Mouse (Mus musculus) T-helper 2 cell (primary cell): ENCODE results near the gene Rnf213.
"Not testable (repeated sequence)": the region's sequence is repeated elsewhere in the genome, so short reads cannot be mapped to it uniquely, and the experiment has no call there.

Experiments used
- in situ Hi-C: fragments of 300-600 bp; cut with MboI, MseI; formaldehyde crosslinking; loops from one replicate; pipeline ENCODE4 v1.15.1; 2025; ENCODE audit warnings: high pct_unique_total_duplicates

The Rnf213 gene

DNA sequence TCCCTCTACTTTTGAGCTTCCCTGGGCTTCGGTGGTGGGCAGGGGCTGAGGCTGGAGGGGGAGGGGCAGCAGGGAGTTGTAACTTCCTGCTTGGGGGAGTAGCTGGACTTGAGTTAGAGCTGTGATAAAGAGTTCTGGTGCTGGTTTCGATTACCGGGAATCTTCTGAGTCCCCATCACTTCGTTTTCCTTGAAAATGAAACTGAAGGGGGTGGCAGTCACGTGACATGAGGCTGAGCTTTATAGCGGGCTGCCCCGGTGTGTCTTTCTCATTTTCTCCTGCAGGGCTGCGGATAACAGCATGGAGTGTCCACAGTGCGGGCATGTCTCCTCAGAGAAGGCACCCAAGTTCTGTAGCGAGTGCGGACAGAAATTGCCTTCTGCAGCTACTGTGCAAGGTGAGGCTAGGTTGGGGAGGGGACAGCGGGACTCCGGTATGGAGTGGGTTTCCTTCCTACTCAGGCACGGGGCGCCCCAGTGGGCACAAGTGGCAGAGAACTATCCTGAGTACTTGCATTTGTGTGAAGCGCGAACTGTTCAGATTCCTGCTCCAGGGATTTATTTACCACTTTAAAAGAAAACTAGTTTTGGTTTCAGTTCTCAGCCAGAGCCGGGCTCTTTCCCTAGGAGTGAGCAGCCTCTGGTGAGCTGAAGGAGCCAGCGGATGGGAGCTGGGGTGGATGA is at the start of gene Rnf213:
TSS of gene Rnf213 (plus strand) at position 301 of the 683 bp plus-strand sequence.
- in situ Hi-C loops, result loop anchor here (5.0 kb wide), 1 partner anchor 36 kb away; the partner anchor contains the start of genes Sgsh and Slc26a11

GRCm38 (mm10) chr11:119344178-119344577 is 48.7 kb upstream of the Rnf213 start:
- in situ Hi-C loops, result no loop called here

DNA sequence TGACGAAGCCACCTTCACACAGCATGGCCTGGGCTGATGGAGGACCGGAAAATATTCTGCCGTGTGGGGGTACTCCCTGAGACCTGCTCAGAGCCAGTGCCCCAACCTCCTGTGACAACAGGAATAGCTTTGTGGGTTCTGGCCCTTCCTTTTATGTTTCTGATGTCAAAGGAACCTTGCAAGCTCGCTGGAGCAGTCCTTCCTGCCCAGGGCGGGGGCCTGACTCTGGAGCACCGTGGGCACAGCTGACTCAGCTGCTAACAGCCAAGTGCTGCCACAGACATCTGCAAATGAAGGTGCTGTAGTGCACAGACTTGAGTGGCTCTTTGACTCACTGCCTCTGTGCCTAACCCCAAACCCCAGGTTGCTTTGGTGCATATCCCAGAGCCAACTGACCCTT is 48.0 kb upstream of the Rnf213 start:
- in situ Hi-C loops, result no loop called here

DNA sequence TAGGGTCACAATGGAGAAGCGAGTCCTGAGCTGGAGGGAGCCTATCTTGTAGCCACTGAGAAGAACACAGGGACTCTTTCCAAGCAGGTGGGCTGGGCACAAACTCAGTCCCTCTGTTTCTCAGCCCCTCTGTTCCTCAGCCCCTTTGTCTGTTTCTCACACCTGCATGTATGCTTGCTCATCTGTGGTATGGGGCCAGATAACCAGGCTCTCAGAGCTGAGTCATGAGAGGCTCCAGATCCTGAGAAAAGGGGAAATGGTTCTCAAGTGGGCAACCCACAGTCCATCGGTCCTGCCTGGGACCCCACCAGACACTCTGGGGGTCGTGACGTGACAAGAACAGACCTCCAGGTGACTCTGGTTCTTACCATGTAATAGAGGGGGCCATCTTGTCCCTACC is 45.8 kb upstream of the Rnf213 start:
- in situ Hi-C loops, result no loop called here

- in situ Hi-C loops, result no loop called here
Measured at GRCm38 (mm10) chr11:119352113-119352512, 40.8 kb upstream of the Rnf213 start.

- in situ Hi-C loops, result no loop called here
Measured at GRCm38 (mm10) chr11:119353946-119354345, 39.0 kb upstream of the Rnf213 start.

DNA sequence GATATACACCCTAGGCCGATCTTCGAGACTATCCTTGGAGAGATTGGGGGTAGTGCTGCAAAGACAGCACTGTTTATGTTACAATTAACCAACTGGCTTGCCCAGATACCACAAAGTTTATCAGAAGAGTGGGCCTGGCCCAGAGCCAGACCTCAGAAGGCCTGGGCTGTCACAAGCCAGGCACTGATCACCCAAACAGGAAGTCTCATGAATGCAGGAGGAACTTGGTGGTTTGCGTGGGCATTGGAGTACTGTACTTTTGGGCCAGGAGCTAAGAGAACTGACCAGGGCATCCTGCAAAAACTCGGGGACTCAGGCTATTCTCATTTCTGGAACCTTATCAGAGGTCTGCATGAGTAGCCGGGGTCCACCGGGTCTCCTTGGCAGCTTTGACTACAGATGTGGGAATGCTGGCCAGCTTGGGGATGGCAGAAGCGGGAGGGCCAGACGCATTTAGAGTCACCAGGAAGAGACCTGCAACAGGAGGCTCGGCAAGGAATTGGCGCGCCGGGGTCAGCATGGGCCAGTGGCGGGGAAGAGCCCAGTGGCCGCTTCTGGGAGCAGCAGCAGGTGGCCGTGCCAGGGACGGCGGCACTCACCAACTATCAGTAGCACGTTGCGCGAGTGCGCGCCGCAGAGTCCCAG is 38.0 kb upstream of the Rnf213 start:
- in situ Hi-C loops, result loop anchor here (5.0 kb wide), 1 partner anchor 37 kb away; the partner anchor contains the start of gene Rnf213

DNA sequence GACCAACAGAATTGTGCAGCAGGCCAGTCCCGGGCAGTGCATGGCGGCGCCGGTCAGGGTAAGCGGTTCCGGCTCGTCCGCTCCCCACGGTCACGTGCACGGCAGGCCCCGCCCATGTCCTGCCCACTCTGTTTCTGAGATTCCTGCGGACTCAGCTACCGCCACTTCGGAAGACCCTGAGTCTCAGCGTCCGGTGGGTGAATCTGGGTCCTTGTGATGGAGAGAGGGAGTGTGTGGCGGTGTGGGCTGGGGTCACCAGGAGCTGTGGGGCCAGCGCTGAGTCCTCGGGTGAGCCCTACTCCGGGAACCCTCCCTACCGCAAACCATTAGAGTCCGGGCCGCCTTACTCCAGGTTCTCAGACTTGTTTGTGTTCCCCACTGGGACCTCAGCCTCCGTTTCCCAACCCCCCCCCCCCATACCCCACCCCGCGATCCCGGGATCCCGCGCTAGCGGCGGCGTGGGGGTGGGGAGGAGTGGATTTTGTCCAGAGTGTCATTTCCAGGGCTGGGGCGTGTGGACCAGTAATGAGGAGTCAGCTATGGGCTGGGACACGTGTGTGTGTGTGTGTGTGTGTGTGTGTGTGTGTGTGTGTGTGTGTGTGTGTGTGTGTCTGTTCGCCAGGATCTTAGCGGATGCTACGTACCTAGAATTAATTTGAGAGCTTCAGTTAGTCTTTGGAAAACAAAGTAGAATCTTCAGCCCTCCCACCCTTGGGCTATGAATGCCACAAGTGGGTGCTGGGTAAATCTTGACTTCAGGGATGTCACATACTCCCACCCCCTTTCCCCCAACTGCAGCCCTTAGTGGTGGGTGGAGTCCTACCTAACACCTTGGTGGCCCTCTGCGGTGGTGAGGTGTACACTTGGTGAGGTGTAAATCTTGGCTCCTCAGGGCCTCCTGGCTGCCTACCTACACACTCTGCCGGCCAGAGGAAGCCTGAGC is 37.2 kb upstream of the Rnf213 start, which contains the start of the genes Sgsh and Slc26a11:
TSS of gene Sgsh (minus strand) at position 94 of the 943 bp plus-strand sequence.
TSS of gene Slc26a11 (plus strand) at position 115 of the 943 bp plus-strand sequence.
- in situ Hi-C loops, result loop anchor here (5.0 kb wide), 1 partner anchor 37 kb away; the partner anchor contains the start of gene Rnf213

GRCm38 (mm10) chr11:119359089-119359488 is 33.8 kb upstream of the Rnf213 start:
- in situ Hi-C loops, result loop anchor here (5.0 kb wide), 1 partner anchor 33 kb away; the partner anchor contains the start of gene Rnf213

GRCm38 (mm10) chr11:119362769-119363533 is 29.9 kb upstream of the Rnf213 start:
- in situ Hi-C loops, result no loop called here

GRCm38 (mm10) chr11:119363534-119364145 is 29.3 kb upstream of the Rnf213 start:
- in situ Hi-C loops, result no loop called here

- in situ Hi-C loops, result no loop called here
Measured at GRCm38 (mm10) chr11:119375425-119375824, 17.5 kb upstream of the Rnf213 start.

DNA sequence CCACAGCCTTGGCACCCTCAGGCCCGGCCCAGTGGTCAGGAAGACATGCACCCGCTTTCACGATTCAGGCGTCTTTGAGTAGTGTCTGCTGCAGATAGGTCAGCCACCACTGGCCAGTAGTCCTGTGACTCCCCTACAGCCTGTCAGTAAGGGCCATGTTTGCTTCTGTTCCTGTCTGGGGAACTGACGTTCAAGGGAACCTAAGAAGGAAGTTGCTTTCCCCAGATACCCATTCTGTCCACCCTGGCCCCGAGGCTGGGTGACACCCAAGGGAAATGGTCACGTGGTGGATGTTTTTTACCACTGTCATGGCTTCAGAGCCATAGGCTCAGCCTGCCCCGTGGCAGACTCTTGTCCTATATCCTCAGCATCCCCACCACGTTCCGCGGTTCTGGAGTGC is 15.6 kb upstream of the Rnf213 start:
- in situ Hi-C loops, result no loop called here

DNA sequence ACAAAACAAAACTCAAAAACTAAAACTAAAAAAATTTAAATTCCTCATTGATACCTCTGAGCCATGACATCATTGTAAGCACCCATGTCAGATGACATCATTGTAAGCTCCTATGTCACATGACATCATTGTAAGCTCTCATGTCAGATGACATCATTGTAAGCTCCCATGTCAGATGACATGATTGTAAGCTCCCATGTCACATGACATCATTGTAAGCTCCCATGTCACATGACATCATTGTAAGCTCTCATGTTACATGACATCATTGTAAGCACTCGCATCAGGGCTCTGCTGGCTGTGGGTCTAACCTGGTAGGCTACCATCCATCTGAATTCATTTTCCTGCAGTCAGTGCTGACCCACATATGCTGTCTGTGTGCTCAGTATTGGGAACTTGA is 14.3 kb upstream of the Rnf213 start:
- in situ Hi-C loops, result no loop called here

- in situ Hi-C loops, result no loop called here
Measured at GRCm38 (mm10) chr11:119381631-119382337, 11.1 kb upstream of the Rnf213 start.

DNA sequence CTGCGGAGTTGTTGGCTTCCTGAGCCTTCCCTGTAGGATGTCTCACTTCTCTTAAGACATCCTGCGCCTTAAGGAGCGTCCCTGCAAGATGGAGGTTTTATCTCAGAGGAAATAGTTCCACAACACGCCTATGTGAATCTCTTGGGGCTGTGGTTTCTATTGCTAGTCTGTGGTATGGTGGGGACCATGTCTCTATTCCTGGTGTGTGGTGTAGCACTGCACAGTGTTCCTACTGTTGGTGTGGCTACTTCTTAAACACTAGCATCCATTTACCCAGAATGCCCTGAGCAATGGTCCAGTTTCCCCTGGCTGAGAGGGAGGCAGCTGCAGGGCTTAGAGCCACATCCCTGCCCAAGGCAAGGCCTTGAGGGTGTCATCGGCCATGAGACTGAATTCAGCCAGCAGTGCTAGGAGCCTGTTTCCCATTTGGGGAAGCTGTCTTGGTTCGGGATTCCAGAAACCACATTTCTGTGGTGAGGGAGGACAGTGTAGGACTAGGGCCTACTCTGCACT is 10.5 kb upstream of the Rnf213 start:
- in situ Hi-C loops, result no loop called here

GRCm38 (mm10) chr11:119384904-119385303 is 8.0 kb upstream of the Rnf213 start:
- in situ Hi-C loops, result no loop called here

DNA sequence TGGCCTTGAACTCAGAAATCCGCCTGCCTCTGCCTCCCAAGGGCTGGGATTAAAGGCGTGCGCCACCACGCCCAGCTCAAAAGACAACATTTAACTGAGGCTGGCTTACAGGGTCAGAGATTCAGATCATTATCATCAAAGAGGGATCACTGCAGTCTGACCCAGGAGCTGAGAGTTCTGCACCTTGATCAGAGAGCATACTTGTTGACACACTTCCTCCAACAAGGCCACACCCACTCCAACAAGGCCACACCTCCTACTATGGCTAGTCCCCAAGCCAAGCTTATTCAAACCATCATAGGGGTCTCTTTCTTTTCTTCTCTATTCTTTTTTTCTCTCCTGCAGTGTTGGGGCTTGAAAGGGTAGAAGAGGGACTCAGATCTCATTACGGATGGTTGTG is 6.6 kb upstream of the Rnf213 start:
- in situ Hi-C loops, result no loop called here

- in situ Hi-C loops, result not testable (repeated sequence)
Measured at GRCm38 (mm10) chr11:119387273-119387672, 5.6 kb upstream of the Rnf213 start.
